Mouse (Mus musculus) brain, embryonic 14.5 days (tissue): ENCODE data around the gene Elovl7.

ENCODE experiments used
- CTCF ChIP-seq: fragments of 200-500 bp; IDR thresholded peaks from 2 replicates; pipeline ENCODE4 v1.5.1; 2012; ENCODE audit warnings: inconsistent platforms, mild to moderate bottlenecking, moderate library complexity, borderline replicate concordance; ENCODE audit not compliant: insufficient read depth, insufficient read length; ENCODE audit errors: extremely low read depth
- POLR2A ChIP-seq: fragments of 200-500 bp; IDR thresholded peaks from 2 replicates; pipeline ENCODE4 v1.6.1; 2012; ENCODE audit warnings: mild to moderate bottlenecking, inconsistent platforms, borderline replicate concordance; ENCODE audit not compliant: poor library complexity, insufficient read depth, insufficient read length, severe bottlenecking; ENCODE audit errors: extremely low read depth

- TF ChIP-seq CTCF (no peak), POLR2A (no peak)
These were observed 73.7 kb downstream of the Elovl7 start for GRCm38 (mm10) chr13:108287953-108288352.
